Mouse (Mus musculus) erythroblast, embryonic 14.5 days (primary cell): ENCODE measurements around the gene Aqp8. TPM values are rescaled to one million over a fixed set of nuclear protein-coding genes. Genes with fewer than 3 reads are reported as not detected.
A peak's percentile ranks its signal among the peaks of the same experiment; 100 is the strongest.

Source experiments
- H3K27me3 ChIP-seq: 2 replicates; pipeline ENCODE4 v1.6.1; 2012; ENCODE audit warnings: inconsistent platforms; ENCODE audit not compliant: control insufficient read depth
- H3K36me3 ChIP-seq: 2 replicates; pipeline ENCODE4 v1.6.1; 2012; ENCODE audit warnings: mild to moderate bottlenecking, inconsistent platforms; ENCODE audit not compliant: control insufficient read depth
- H3K4me1 ChIP-seq: 2 replicates; pipeline ENCODE4 v1.6.1; 2012; ENCODE audit warnings: inconsistent platforms; ENCODE audit not compliant: control insufficient read depth
- H3K4me3 ChIP-seq: replicated peaks from 2 replicates; pipeline ENCODE3; 2012; ENCODE audit warnings: moderate library complexity, mild to moderate bottlenecking, inconsistent platforms
- H3K9me3 ChIP-seq: 2 replicates; pipeline ENCODE4 v1.6.1; 2012; ENCODE audit warnings: low read length, inconsistent platforms, mixed read lengths; ENCODE audit not compliant: control insufficient read depth
- GATA1 ChIP-seq: IDR thresholded peaks from 2 replicates; pipeline ENCODE4 v1.6.1; 2012; ENCODE audit warnings: low read length, inconsistent platforms, mixed read lengths
- TAL1 ChIP-seq: IDR thresholded peaks from 3 replicates; pipeline ENCODE4 v1.6.1; 2012; ENCODE audit warnings: low read length, inconsistent platforms, mixed read lengths
- polyA plus RNA-seq: library from polyadenylated mRNA; stranded (reverse); fragments of >175 nt; gene quantifications from 2 replicates; pipeline ENCODE4 v1.2.3, GENCODE M21; 2012

The Aqp8 gene
- polyA plus RNA-seq, result not detected in 2 replicates

GRCm38 (mm10) chr7:123462070-123462501 is at the start of gene Aqp8:
TSS of gene Aqp8 (plus strand) at chr7:123462291.
- H3K4me1 ChIP-seq, result peaks cover 74% of the 10 kb centered on the region
- H3K27me3 ChIP-seq, result no peaks in the 10 kb centered on the region
- H3K4me3 ChIP-seq, result peak within 1 kb of the TSS; percentile 36
- H3K36me3 ChIP-seq, result peaks cover 12% of the 10 kb centered on the region
- no peaks in the 10 kb centered on the region for H3K9me3 ChIP-seq
- TF ChIP-seq GATA1 (peak; percentile 48; the same call in 1 of the 2 replicates), TAL1 (peak; percentile 66)

GRCm38 (mm10) chr7:123416803-123417202 is 45.3 kb upstream of the Aqp8 start:
- no peak overlapping the region for H3K4me3 ChIP-seq
- no peak for TF ChIP-seq TAL1
- TF ChIP-seq GATA1, result no peak
- peaks cover 66% of the 10 kb centered on the region for H3K36me3 ChIP-seq
- H3K9me3 ChIP-seq, result no peaks in the 10 kb centered on the region
- no peaks in the 10 kb centered on the region for H3K27me3 ChIP-seq
- no peaks in the 10 kb centered on the region for H3K4me1 ChIP-seq

- Histone ChIP-seq H3K4me1 (no peaks in the 10 kb centered on the region), H3K27me3 (no peaks in the 10 kb centered on the region), H3K4me3 (no peak overlapping the region), H3K36me3 (peaks cover 67% of the 10 kb centered on the region), H3K9me3 (no peaks in the 10 kb centered on the region)
- TF ChIP-seq TAL1, result no peak
- no peak for TF ChIP-seq GATA1
These were observed 44.4 kb upstream of the Aqp8 start for GRCm38 (mm10) chr7:123417661-123418060.

- Histone ChIP-seq H3K27me3 (no peaks in the 10 kb centered on the region), H3K9me3 (no peaks in the 10 kb centered on the region), H3K36me3 (peaks cover 75% of the 10 kb centered on the region), H3K4me1 (no peaks in the 10 kb centered on the region), H3K4me3 (no peak overlapping the region)
- TF ChIP-seq GATA1 (no peak), TAL1 (no peak)
These were observed 42.1 kb upstream of the Aqp8 start for GRCm38 (mm10) chr7:123419984-123420383.

- no peaks in the 10 kb centered on the region; the same call in 1 of the 2 replicates for H3K4me1 ChIP-seq
- H3K36me3 ChIP-seq, result peaks cover 79% of the 10 kb centered on the region
- H3K4me3 ChIP-seq, result no peak overlapping the region
- H3K9me3 ChIP-seq, result no peaks in the 10 kb centered on the region
- H3K27me3 ChIP-seq, result no peaks in the 10 kb centered on the region
- TF ChIP-seq TAL1 (no peak), GATA1 (no peak)
These were observed 40.1 kb upstream of the Aqp8 start for GRCm38 (mm10) chr7:123421958-123422357.

- peaks cover 73% of the 10 kb centered on the region for H3K36me3 ChIP-seq
- TF ChIP-seq GATA1 (no peak), TAL1 (no peak)
- no peak overlapping the region for H3K4me3 ChIP-seq
- H3K9me3 ChIP-seq, result no peaks in the 10 kb centered on the region
- no peaks in the 10 kb centered on the region for H3K27me3 ChIP-seq
- H3K4me1 ChIP-seq, result no peaks in the 10 kb centered on the region; the same call in 1 of the 2 replicates
These were observed 37.8 kb upstream of the Aqp8 start for GRCm38 (mm10) chr7:123424281-123424680.

GRCm38 (mm10) chr7:123425134-123425757 is 36.8 kb upstream of the Aqp8 start:
- Histone ChIP-seq H3K9me3 (no peaks in the 10 kb centered on the region), H3K36me3 (peaks cover 66% of the 10 kb centered on the region), H3K4me3 (no peak overlapping the region), H3K27me3 (no peaks in the 10 kb centered on the region), H3K4me1 (no peaks in the 10 kb centered on the region; the same call in 1 of the 2 replicates)
- TF ChIP-seq GATA1 (no peak), TAL1 (no peak)

GRCm38 (mm10) chr7:123429624-123430410 is 32.3 kb upstream of the Aqp8 start:
- TF ChIP-seq GATA1, result no peak
- TF ChIP-seq TAL1, result no peak
- Histone ChIP-seq H3K4me3 (no peak overlapping the region), H3K27me3 (no peaks in the 10 kb centered on the region), H3K4me1 (no peaks in the 10 kb centered on the region; the same call in 1 of the 2 replicates), H3K9me3 (no peaks in the 10 kb centered on the region), H3K36me3 (peaks cover 26% of the 10 kb centered on the region)

- no peak overlapping the region for H3K4me3 ChIP-seq
- peaks cover 23% of the 10 kb centered on the region for H3K36me3 ChIP-seq
- TF ChIP-seq TAL1 (no peak), GATA1 (no peak)
- H3K4me1 ChIP-seq, result no peaks in the 10 kb centered on the region; the same call in 1 of the 2 replicates
- H3K27me3 ChIP-seq, result no peaks in the 10 kb centered on the region
- no peaks in the 10 kb centered on the region for H3K9me3 ChIP-seq
These were observed 31.7 kb upstream of the Aqp8 start for GRCm38 (mm10) chr7:123430411-123430705.
